Mouse (Mus musculus) E14TG2a.4 (cell line): ENCODE measurements around the gene Aff1.

ENCODE experiments used
- CTCF ChIP-seq: conservative IDR thresholded peaks from 2 replicates; pipeline ENCODE4 v1.5.1; 2014; ENCODE audit warnings: low read length
- NANOG ChIP-seq: IDR thresholded peaks from 2 replicates; pipeline ENCODE4 v1.6.1; 2014; ENCODE audit warnings: borderline replicate concordance, low read length, mixed read lengths
- POU5F1 ChIP-seq: IDR thresholded peaks from 2 replicates; pipeline ENCODE4 v1.6.1; 2014; ENCODE audit warnings: low read length, borderline replicate concordance

DNA sequence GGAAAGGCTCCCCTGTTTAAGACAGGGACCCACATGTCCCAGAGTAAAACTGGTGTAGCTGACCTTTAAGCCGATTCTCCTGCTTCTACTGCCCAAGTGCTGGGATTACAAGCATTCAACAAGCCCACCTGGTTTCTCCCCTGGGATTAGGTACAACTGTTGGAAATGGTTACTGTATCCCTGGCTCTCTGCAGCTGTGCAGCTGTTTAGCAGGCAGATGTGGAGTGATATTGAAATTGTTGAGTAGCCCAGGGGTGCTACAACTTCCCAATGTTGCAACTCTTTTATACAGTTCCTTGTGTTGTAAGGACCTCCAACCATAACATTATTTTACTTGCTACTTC is 48.7 kb downstream of the Aff1 start:
- TF ChIP-seq CTCF (no peak), POU5F1 (no peak), NANOG (no peak)
